Mouse (Mus musculus): Measurements from ENCODE around the gene Tdrd12. TPM values are rescaled to one million over a fixed set of nuclear protein-coding genes. Genes with fewer than 3 reads are reported as not detected.

Gene Tdrd12
- total RNA-seq, 2 experiments from 2014 or later, result 0.40 to 0.59 TPM

DNA sequence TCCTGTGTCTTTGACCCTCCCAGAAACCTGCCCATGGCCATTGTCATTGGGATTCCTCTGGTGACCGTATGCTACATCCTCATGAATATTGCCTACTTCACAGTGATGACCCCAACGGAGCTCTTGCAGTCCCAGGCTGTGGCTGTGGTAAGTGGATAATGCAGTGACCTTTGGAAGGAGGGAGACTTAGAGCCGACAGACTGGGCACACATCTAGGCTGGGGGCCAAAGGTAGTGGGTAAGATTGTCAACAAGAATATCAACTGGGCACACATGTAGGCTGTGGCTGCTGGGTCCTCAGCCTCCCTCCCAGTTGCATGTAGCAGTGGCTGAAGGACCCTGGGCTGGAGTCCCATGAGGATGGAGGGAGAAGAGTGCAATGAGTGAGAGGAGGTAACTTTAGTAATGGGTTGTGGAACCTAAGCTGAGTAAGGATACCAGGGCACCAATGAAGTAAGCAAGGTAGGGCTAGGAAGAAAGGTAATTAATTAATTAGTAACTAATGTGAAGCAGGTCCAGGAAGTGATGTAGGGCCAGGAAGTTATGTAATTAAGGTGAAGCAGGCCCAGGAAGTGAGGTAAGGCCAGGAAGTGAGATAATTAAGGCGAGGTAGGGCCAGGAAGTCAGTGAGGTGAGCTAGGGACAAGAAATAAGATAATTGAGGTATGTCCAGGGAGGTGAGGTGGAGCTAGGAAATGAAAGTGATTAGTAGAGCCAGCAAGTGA, 81.3 kb downstream of the Tdrd12 start:
- DNase-seq (ENCODE audit: low spot score in 2 of 2), result no peak

DNA sequence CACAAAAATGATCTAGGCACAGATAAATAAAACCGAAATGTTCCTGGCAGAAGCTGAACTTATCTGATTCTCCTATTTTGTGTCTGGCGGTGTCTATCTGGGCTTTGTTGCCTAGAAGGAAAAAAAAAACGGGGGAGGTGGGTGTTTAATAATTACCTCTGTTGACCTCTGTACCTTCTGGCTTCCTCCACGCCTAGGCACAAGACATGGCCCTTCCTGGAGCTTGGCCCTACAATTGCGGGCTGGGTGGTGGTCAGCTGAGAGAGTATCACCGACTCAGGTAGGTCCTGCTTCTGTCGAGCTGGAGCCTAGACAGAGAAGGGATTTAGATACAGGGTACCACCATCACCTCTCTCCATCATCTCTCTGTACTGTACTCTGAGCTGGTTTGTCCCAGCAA, 88.7 kb downstream of the Tdrd12 start:
- DNase-seq (ENCODE audit: low spot score in 2 of 2), result no peak

DNA sequence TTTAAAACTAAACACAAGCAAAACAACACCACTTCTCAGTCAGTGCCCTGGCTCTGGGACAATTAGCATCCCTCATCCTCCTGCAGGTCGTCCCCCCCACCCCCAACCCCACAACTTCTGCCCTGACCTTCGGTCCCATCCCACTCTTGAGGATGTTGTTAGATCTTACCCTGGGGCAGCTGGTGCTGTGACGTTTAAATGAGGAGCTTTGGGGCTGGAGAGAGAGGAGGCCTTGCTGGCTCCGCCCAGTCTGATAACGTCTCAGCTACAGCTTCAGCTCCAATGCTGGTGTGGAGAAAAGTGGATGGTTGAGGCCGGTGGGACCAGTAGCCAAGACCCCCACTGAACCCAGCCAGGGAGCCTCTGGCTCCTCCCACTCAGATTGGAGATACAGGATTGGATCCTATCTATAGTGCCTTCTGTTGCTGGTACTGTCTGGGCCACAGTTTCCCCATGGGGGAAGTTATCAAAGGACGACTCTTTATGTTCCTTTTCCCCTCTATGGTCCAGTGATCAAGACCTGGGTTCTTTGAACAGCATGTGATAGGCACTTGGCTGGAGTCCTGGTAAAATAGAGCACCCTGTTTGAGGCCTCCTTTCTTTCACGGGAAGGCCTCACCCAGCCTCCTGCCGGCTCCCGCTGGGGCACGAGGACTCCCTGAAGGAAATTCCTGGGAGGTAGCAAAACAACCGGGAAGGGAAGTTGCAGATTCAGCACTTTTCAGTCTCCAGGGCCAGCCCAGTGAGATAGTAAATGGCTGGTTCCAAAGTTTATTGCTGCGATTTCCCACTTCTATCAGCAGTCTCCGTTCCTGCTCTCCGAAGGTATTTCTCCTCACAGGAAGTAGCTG, 89.3 kb downstream of the Tdrd12 start, which contains the start of gene Slc7a9:
TSS of gene Slc7a9 (plus strand) at position 801 of the 851 bp plus-strand sequence.
- DNase-seq (ENCODE audit: low spot score in 2 of 2), result no peak

DNA sequence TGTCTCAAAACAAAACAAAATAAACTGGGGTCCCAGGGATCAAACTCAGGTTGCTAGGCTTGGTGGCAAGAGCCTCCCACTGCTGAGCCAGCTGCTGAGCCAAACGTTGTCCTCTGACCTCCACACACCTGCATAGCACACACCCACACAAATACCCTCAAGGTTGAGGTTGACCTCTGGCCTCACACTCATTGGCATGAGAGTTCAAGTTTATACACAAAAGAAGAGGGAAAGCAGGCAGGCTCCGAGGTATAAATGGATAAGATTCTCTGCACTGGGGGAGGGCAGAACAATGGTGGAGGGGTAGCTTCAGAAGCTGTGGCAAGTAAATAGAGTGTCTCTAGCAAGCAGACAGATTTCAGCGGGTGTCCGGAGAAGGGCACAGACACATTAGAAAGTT, 90.0 kb downstream of the Tdrd12 start:
- no peak for DNase-seq (ENCODE audit: low spot score in 2 of 2)

DNA sequence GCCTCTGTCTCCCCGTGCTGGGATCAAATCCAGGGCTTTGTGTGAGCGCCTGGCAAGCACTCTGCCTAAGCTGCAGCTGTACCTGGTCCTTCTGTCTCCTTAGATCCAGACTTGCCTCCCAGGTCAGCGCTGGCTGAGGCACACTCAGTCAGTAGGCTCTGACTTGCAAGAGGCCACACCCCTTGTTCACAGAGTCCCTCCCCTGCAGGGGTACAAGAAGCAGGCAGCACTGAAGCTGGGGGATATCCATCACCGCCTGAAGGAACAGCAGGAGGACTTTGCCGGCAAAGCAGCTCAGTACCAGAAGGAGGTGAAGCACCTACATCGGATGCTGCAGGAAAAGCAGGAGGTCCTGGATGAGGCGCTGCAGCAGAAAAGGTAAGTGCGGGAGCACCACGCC, 102.3 kb downstream of the Tdrd12 start:
- DNase-seq (ENCODE audit: low spot score in 2 of 2), result no peak

DNA sequence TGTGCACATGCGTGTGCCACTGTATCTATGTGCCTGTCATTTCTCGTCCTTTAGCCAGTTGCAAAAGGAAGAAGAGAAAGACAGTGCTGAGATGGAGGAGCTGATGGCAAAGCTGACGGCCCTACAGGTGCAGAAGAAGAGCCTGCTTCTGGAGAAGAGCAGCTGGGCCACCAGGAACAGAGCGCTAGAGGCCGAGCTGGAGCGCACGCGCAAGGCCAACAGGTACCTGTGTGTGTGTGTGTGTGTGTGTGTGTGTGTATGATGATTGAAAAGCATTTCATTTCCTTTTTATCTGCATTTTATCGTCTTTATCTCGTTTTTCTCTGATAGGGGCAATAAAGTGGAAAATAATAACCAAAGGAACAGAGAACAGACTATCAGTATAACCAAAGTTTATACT, 109.4 kb downstream of the Tdrd12 start:
- no peak for DNase-seq (ENCODE audit: low spot score in 2 of 2)

DNA sequence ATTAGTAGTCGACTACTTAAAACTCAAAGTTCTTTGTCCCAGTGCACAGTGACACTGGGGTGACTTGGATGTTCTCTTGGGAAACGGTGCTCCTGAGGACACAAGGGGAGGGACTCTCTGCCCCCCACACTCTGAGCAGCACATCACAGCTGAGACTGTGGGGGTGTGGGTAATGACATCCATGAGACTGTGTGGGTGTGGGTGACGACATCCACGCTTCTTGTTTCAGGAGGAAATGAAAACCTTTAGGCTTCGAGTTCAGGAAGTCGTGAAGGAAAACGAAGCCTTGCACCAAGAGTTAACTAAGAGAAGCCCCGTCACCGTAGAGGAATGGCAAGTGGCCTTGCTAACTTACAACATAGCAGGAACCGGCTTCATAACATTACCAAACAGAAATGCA, 114.5 kb downstream of the Tdrd12 start:
- no peak for DNase-seq (ENCODE audit: low spot score in 2 of 2)

Other genes starting within 250 kb of the Tdrd12 start
- 10 to 100 TPM; 23.3 to 24.4 TPM for gene Gpatch1, start 219.3 kb downstream of the Tdrd12 start, total RNA-seq (2021)
- gene Rhpn2, start 203.6 kb downstream of the Tdrd12 start, total RNA-seq (2021), result 1 to 10 TPM; 5.3 to 6.2 TPM
- 1 to 10 TPM; 4.8 to 5.0 TPM for gene Faap24, start 140.9 kb downstream of the Tdrd12 start, total RNA-seq (2021)
- gene Cep89, start 140.7 kb downstream of the Tdrd12 start, total RNA-seq (2021), result 10 to 100 TPM; 18.2 to 18.9 TPM
- gene Slc7a9, start 88.9 kb downstream of the Tdrd12 start, total RNA-seq (2021), result not detected
- gene Nudt19, start 18.6 kb upstream of the Tdrd12 start, total RNA-seq (2021), result 10 to 100 TPM; 68.2 to 70.0 TPM
- gene Rgs9bp, start 47.8 kb upstream of the Tdrd12 start, total RNA-seq (2021), result under 1 TPM; 0.58 to 0.68 TPM
- 10 to 100 TPM; 39.8 to 44.5 TPM for gene Ankrd27, start 48.5 kb upstream of the Tdrd12 start, total RNA-seq (2021)
- gene Pdcd5, start 109.8 kb upstream of the Tdrd12 start, total RNA-seq (2021), result 10 to 100 TPM; 65.5 to 67.8 TPM
- 100 to 1,000 TPM in 1 of 2 experiments, 10 to 100 TPM in 1; 57.8 to 102 TPM for gene Dpy19l3, start 216.7 kb upstream of the Tdrd12 start, total RNA-seq (2021)

All from left cerebral cortex, adult 18-20 months (tissue).